Mouse (Mus musculus) G1E (cell line): ENCODE data around the gene Tedc1. TPM values are rescaled to one million over a fixed set of nuclear protein-coding genes. Genes with fewer than 3 reads are reported as not detected.

Experiments
- ATAC-seq: 2 replicates; pipeline ENCODE4 v1.8.0; 2016; ENCODE audit warnings: mild to moderate bottlenecking; ENCODE audit not compliant: insufficient number of reproducible peaks, poor library complexity, low FRiP score, severe bottlenecking; ENCODE audit errors: extremely low read depth
- DNase-seq: peaks from one replicate; pipeline ENCODE4 v3.0.0; 2012; ENCODE audit warnings: low spot score
- H3K27me3 ChIP-seq: 2 replicates; pipeline ENCODE4 v1.6.1; 2012; ENCODE audit warnings: mild to moderate bottlenecking, low read length, inconsistent platforms; ENCODE audit not compliant: insufficient read depth
- H3K36me3 ChIP-seq: replicated peaks from 2 replicates; pipeline ENCODE3; 2012; ENCODE audit warnings: mild to moderate bottlenecking, inconsistent platforms
- H3K4me1 ChIP-seq: 2 replicates; pipeline ENCODE4 v1.6.1; 2012; ENCODE audit warnings: low read depth, low read length, inconsistent platforms, mixed read lengths; ENCODE audit not compliant: insufficient read depth
- H3K4me3 ChIP-seq: 2 replicates; pipeline ENCODE4 v1.5.1; 2012; ENCODE audit warnings: low read depth, mild to moderate bottlenecking, inconsistent platforms, low read length, moderate library complexity, mixed read lengths
- H3K9me3 ChIP-seq: replicated peaks from 2 replicates; pipeline ENCODE4 v1.6.1; 2012; ENCODE audit warnings: inconsistent platforms
- CTCF ChIP-seq: IDR thresholded peaks from 2 replicates; pipeline ENCODE4 v1.5.1; 2012; ENCODE audit warnings: low read depth, low read length, inconsistent platforms, mixed read lengths
- GATA1 ChIP-seq: IDR thresholded peaks from 2 replicates; pipeline ENCODE4 v1.6.1; 2012; ENCODE audit warnings: borderline replicate concordance, low read length, inconsistent platforms, mixed read lengths
- POLR2AphosphoS5 ChIP-seq: IDR thresholded peaks from 2 replicates; pipeline ENCODE4 v1.6.1; 2012; ENCODE audit warnings: low read depth, low read length, inconsistent platforms; ENCODE audit not compliant: insufficient replicate concordance
- TAL1 ChIP-seq: conservative IDR thresholded peaks from 2 replicates; pipeline ENCODE4 v1.6.1; 2012; ENCODE audit warnings: low read depth, low read length, inconsistent platforms, mixed read lengths
- polyA plus RNA-seq: library from polyadenylated mRNA; stranded (reverse); fragments of >175 nt; gene quantifications from 2 replicates; pipeline ENCODE4 v1.2.3, GENCODE M21; 2012
- total RNA-seq, 2 experiments: library from RNA; stranded (forward) in 1 of 2; stranded (reverse) in 1 of 2; fragments of 200-1000 nt in 1 of 2; fragments of >200 nt in 1 of 2; fragmentation: Nextera tagmentation in 1 of 2; gene quantifications; 2 replicates each; pipeline ENCODE4 v1.2.3; 2014 to 2017

Tedc1 gene
- total and polyA plus RNA-seq, 3 experiments, result 8.4 to 35.1 (median 9.3) TPM

DNA sequence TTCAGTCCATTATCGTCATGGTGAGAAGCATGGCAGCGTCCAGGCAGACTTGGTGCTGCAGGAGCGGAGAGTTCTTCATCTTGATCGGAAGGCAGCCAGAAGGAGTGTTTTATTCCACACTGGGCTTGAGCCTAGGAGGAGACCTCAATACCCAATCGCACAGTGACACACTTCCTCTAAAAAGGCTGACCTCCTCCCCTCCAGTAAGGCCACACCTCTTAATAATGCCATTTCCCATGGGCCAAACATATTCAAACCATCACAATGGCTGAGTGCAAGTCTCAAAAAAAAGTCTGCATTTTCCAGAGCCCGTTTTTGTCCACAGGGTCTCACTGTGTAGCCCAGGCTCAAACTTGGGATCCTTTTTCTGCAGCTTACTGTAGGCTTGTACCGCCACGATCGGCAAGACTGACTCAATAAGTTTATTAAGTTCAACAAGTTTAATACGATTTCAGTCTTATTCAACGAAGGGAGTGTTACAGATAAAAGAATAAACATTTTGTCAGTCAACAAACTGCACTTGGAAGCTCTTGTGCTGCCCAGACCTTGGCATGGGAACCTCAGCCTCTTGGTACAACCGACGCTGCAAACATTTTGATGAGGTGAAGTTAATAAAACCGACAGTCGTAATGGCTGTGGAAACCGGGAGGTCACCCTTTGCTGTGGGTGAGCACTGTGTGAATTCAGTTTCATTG, 58.9 kb downstream of the Tedc1 start:
- no peak overlapping the region for H3K4me3 ChIP-seq
- H3K36me3 ChIP-seq, result no peaks in the 10 kb centered on the region
- no peak for TF ChIP-seq TAL1
- TF ChIP-seq POLR2AphosphoS5, result no peak
- TF ChIP-seq GATA1, result no peak
- TF ChIP-seq CTCF, result no peak
- ATAC-seq (no peak), DNase-seq (no peak)
- H3K27me3 ChIP-seq, result peaks cover 2% of the 10 kb centered on the region; the same call in 1 of the 2 replicates
- H3K9me3 ChIP-seq, result no peaks in the 10 kb centered on the region
- peaks cover 6% of the 10 kb centered on the region for H3K4me1 ChIP-seq

Other genes starting within 250 kb of the Tedc1 start
- gene Jag2, start 226.6 kb upstream of the Tedc1 start, total RNA-seq (2014; fragmentation: Nextera tagmentation), result 1.8 and 3.5 TPM in 2 replicates
- gene Jag2, start 226.6 kb upstream of the Tedc1 start, total RNA-seq (2017), result 0.44 and 1.4 TPM in 2 replicates
- 0.60 and 0.62 TPM in 2 replicates for gene Jag2, start 226.6 kb upstream of the Tedc1 start, polyA plus RNA-seq
- 6.2 and 9.2 TPM in 2 replicates for gene Nudt14, start 214.3 kb upstream of the Tedc1 start, total RNA-seq (2014; fragmentation: Nextera tagmentation)
- gene Nudt14, start 214.3 kb upstream of the Tedc1 start, total RNA-seq (2017), result 22.2 and 28.1 TPM in 2 replicates
- 13.3 and 13.7 TPM in 2 replicates for gene Nudt14, start 214.3 kb upstream of the Tedc1 start, polyA plus RNA-seq
- gene Btbd6, start 179.9 kb upstream of the Tedc1 start, total RNA-seq (2014; fragmentation: Nextera tagmentation), result 9.0 and 15.9 TPM in 2 replicates
- gene Btbd6, start 179.9 kb upstream of the Tedc1 start, total RNA-seq (2017), result 10.2 and 11.1 TPM in 2 replicates
- gene Btbd6, start 179.9 kb upstream of the Tedc1 start, polyA plus RNA-seq, result 68.3 and 101 TPM in 2 replicates
- 63.4 and 95.9 TPM in 2 replicates for gene Brf1, start 155.7 kb upstream of the Tedc1 start, total RNA-seq (2014; fragmentation: Nextera tagmentation)
- gene Brf1, start 155.7 kb upstream of the Tedc1 start, total RNA-seq (2017), result 76.4 and 77.1 TPM in 2 replicates
- 44.0 and 46.8 TPM in 2 replicates for gene Brf1, start 155.7 kb upstream of the Tedc1 start, polyA plus RNA-seq
- 45.0 and 47.0 TPM in 2 replicates for gene Pacs2, start 141.9 kb upstream of the Tedc1 start, total RNA-seq (2014; fragmentation: Nextera tagmentation)
- 17.0 and 18.3 TPM in 2 replicates for gene Pacs2, start 141.9 kb upstream of the Tedc1 start, total RNA-seq (2017)
- gene Pacs2, start 141.9 kb upstream of the Tedc1 start, polyA plus RNA-seq, result 19.9 and 21.1 TPM in 2 replicates
- not detected in 2 replicates for gene Tex22, start 81.9 kb upstream of the Tedc1 start, total RNA-seq (2014; fragmentation: Nextera tagmentation)
- gene Tex22, start 81.9 kb upstream of the Tedc1 start, total RNA-seq (2017), result 0.17 and 0.38 TPM in 2 replicates
- gene Tex22, start 81.9 kb upstream of the Tedc1 start, polyA plus RNA-seq, result not detected in 2 replicates
- 269 and 277 TPM in 2 replicates for gene Mta1, start 58.1 kb upstream of the Tedc1 start, total RNA-seq (2014; fragmentation: Nextera tagmentation)
- 38.3 and 48.5 TPM in 2 replicates for gene Mta1, start 58.1 kb upstream of the Tedc1 start, total RNA-seq (2017)
- gene Mta1, start 58.1 kb upstream of the Tedc1 start, polyA plus RNA-seq, result 489 and 507 TPM in 2 replicates
- gene Crip2, start 16.2 kb upstream of the Tedc1 start, total RNA-seq (2014; fragmentation: Nextera tagmentation), result 3.9 TPM in 1 of 2 replicates, not detected in the other
- gene Crip2, start 16.2 kb upstream of the Tedc1 start, total RNA-seq (2017), result 1.3 and 1.8 TPM in 2 replicates
- gene Crip2, start 16.2 kb upstream of the Tedc1 start, polyA plus RNA-seq, result 9.5 and 9.6 TPM in 2 replicates
- gene Crip1, start 10.1 kb upstream of the Tedc1 start, total RNA-seq (2014; fragmentation: Nextera tagmentation), result 31.5 and 42.4 TPM in 2 replicates
- gene Crip1, start 10.1 kb upstream of the Tedc1 start, total RNA-seq (2017), result 897 and 989 TPM in 2 replicates
- gene Crip1, start 10.1 kb upstream of the Tedc1 start, polyA plus RNA-seq, result 143 and 174 TPM in 2 replicates
- not detected in 2 replicates for gene Tmem121, start 29.5 kb downstream of the Tedc1 start, total RNA-seq (2014; fragmentation: Nextera tagmentation)
- not detected in 2 replicates for gene Tmem121, start 29.5 kb downstream of the Tedc1 start, total RNA-seq (2017)
- gene Tmem121, start 29.5 kb downstream of the Tedc1 start, polyA plus RNA-seq, result not detected in 2 replicates